Mouse (Mus musculus): ENCODE measurements around the gene Celsr3. TPM values are rescaled to one million over a fixed set of nuclear protein-coding genes. Genes with fewer than 3 reads are reported as not detected.

Gene Celsr3
- polyA plus RNA-seq, 1 experiment from 2014 or later: 0.13 TPM

DNA sequence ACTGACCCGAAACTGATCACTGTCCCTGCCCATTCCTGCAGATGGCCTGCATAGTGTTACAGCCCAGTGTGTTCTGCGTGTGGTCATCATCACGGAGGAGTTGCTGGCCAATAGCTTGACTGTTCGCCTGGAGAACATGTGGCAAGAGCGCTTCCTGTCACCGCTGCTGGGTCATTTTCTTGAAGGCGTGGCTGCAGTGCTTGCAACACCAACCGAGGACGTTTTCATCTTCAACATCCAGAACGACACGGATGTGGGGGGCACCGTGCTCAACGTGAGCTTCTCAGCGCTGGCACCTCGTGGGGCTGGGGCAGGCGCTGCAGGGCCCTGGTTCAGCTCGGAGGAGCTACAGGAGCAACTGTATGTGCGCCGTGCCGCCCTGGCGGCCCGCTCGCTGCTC is 5.5 kb downstream of the Celsr3 start:
- peaks cover 61% of the 10 kb centered on the region for H3K27me3 ChIP-seq (ENCODE audit: control insufficient read depth, insufficient read depth, low read length)
- peaks cover 15% of the 10 kb centered on the region for H3K4me1 ChIP-seq (ENCODE audit: control insufficient read depth, insufficient read depth, low read length)
- no peaks in the 10 kb centered on the region for H3K36me3 ChIP-seq (ENCODE audit: control insufficient read depth, insufficient read depth)
- peak overlapping the region; percentile 57 for H3K4me3 ChIP-seq (ENCODE audit: low read length)
- H3K4me2 ChIP-seq (ENCODE audit: low read depth, low read length): peak overlapping the region; percentile 93
- no peak for ATAC-seq (replicated peaks; ENCODE audit: extremely low read depth, insufficient read depth, low FRiP score)
- no peak overlapping the region for H3K9ac ChIP-seq (ENCODE audit: low read length)
- no peak overlapping the region for H3K27ac ChIP-seq (ENCODE audit: low read length)
- H3K9me3 ChIP-seq (replicated peaks; ENCODE audit: control insufficient read depth, low read length): no peaks in the 10 kb centered on the region
- WGBS: 4% methylated on average over 23 of the region's 23 CpGs

DNA sequence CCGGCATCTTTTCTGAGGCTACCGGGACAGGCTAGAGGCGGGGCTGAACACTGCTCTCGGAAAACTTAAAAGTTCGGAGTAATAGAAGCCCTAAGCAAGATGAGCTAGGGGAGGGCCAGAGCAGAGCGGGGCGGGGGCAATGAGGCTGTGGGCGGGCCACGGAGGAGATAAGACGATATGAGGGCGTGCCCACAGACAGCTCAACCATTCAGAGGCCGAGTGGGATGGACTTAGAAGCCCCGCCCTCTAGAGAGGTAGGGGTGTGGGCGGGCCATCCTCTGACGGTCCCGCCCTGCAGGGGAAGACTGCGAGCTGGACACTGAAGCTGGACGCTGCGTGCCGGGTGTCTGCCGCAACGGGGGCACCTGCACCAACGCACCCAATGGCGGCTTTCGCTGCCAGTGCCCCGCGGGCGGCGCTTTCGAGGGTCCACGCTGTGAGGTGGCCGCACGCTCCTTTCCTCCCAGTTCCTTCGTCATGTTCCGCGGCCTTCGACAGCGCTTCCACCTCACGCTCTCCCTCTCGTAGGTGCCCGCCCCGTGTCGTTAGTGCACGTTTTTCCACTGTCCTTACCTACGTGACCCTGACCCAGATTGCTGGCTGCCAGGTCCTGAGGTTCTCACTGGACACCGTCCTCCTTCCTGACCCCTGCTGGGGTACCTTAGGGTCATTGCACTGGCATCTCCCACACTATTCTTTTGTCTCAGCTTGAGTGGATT is 6.4 kb downstream of the Celsr3 start:
- Histone ChIP-seq H3K4me2 (ENCODE audit: low read depth, low read length) (peak overlapping the region; percentile 93), H3K9ac (ENCODE audit: low read length) (peak overlapping the region; percentile 33; the same call in 1 of the 2 replicates), H3K4me1 (ENCODE audit: control insufficient read depth, insufficient read depth, low read length) (peaks cover 10% of the 10 kb centered on the region), H3K36me3 (ENCODE audit: control insufficient read depth, insufficient read depth) (no peaks in the 10 kb centered on the region), H3K27ac (ENCODE audit: low read length) (no peak overlapping the region), H3K4me3 (ENCODE audit: low read length) (peak overlapping the region; percentile 57), H3K9me3 (replicated peaks; ENCODE audit: control insufficient read depth, low read length) (no peaks in the 10 kb centered on the region), H3K27me3 (ENCODE audit: control insufficient read depth, insufficient read depth, low read length) (peaks cover 53% of the 10 kb centered on the region)
- ATAC-seq (replicated peaks; ENCODE audit: extremely low read depth, insufficient read depth, low FRiP score): peak; percentile 97
- 6% methylated on average over 46 of the region's 46 CpGs for WGBS

DNA sequence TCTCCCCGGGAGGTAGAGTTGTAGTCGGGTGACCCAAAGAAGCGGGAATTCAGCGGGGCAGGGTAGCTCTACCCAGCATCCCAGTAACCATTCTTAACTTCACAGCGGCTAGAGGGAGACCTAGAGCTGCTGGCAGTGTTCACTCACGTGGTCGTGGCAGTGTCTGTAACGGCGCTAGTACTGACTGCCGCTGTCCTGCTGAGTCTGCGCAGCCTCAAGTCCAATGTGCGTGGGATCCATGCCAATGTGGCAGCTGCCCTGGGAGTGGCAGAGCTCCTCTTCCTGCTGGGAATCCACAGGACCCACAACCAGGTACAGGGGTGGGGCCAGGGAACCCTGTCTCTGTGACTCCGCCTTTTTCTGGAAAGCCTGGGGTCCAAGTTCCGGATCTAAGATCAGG is 16.9 kb downstream of the Celsr3 start:
- no peak overlapping the region; the same call in 1 of the 2 replicates for H3K4me3 ChIP-seq (ENCODE audit: low read length)
- H3K9ac ChIP-seq (ENCODE audit: low read length): no peak overlapping the region
- H3K4me2 ChIP-seq (ENCODE audit: low read depth, low read length): peak overlapping the region; percentile 8
- no peak overlapping the region for H3K27ac ChIP-seq (ENCODE audit: low read length)
- H3K4me1 ChIP-seq (ENCODE audit: control insufficient read depth, insufficient read depth, low read length): no peaks in the 10 kb centered on the region
- ATAC-seq (replicated peaks; ENCODE audit: extremely low read depth, insufficient read depth, low FRiP score): peak; percentile 21; the same call in 1 of the 2 replicates
- no peaks in the 10 kb centered on the region for H3K9me3 ChIP-seq (replicated peaks; ENCODE audit: control insufficient read depth, low read length)
- WGBS: 10% methylated on average over 14 of the region's 14 CpGs
- no peaks in the 10 kb centered on the region for H3K36me3 ChIP-seq (ENCODE audit: control insufficient read depth, insufficient read depth)
- H3K27me3 ChIP-seq (ENCODE audit: control insufficient read depth, insufficient read depth, low read length): 0 out of 2 replicates have a peak, but pooled peaks cover 3% of the 10 kb centered on the region

DNA sequence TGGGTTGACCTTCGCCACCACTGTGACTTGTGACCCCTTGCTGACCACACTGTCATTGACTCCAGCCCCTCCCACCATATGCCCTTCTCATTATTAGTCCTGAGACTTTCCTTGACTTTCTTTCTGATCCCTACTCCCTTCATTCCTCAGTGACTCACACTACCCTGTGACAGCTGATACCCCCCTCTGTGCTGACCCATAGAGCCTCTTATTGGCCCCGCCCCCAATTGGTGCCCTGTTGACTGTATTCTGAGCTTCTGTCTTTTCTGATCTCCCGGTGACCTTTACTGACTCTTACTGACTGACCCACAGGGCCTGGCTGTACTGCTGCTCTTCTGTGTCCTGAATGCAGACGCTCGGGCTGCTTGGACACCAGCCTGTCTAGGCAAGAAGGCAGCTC is 19.3 kb downstream of the Celsr3 start:
- Histone ChIP-seq H3K4me3 (ENCODE audit: low read length) (no peak overlapping the region), H3K9ac (ENCODE audit: low read length) (no peak overlapping the region), H3K36me3 (ENCODE audit: control insufficient read depth, insufficient read depth) (no peaks in the 10 kb centered on the region), H3K4me2 (ENCODE audit: low read depth, low read length) (no peak overlapping the region), H3K27ac (ENCODE audit: low read length) (no peak overlapping the region), H3K27me3 (ENCODE audit: control insufficient read depth, insufficient read depth, low read length) (peaks cover 3% of the 10 kb centered on the region; the same call in 1 of the 2 replicates), H3K4me1 (ENCODE audit: control insufficient read depth, insufficient read depth, low read length) (no peaks in the 10 kb centered on the region), H3K9me3 (replicated peaks; ENCODE audit: control insufficient read depth, low read length) (no peaks in the 10 kb centered on the region)
- WGBS: 77% methylated on average over 5 of the region's 5 CpGs
- ATAC-seq (replicated peaks; ENCODE audit: extremely low read depth, insufficient read depth, low FRiP score): no peak

DNA sequence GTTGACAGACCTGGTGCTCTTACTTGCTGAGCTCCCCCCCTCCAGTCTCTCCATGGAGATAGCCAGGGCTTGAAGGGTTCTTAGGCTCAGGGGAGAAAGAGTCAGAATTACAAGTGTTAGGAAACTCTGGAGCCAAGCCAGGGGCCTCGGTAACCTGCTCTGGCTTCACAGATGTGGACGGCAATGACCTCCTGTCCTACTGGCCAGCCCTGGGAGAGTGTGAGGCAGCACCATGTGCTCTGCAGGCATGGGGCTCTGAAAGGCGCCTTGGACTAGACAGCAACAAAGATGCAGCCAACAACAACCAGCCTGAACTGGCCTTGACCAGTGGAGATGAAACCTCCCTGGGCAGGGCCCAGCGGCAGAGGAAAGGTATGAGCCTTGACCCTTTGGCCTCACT is 21.3 kb downstream of the Celsr3 start:
- Histone ChIP-seq H3K9ac (ENCODE audit: low read length) (no peak overlapping the region), H3K4me3 (ENCODE audit: low read length) (no peak overlapping the region), H3K4me2 (ENCODE audit: low read depth, low read length) (no peak overlapping the region), H3K9me3 (replicated peaks; ENCODE audit: control insufficient read depth, low read length) (no peaks in the 10 kb centered on the region), H3K4me1 (ENCODE audit: control insufficient read depth, insufficient read depth, low read length) (no peaks in the 10 kb centered on the region), H3K27ac (ENCODE audit: low read length) (no peak overlapping the region), H3K36me3 (ENCODE audit: control insufficient read depth, insufficient read depth) (no peaks in the 10 kb centered on the region), H3K27me3 (ENCODE audit: control insufficient read depth, insufficient read depth, low read length) (no peaks in the 10 kb centered on the region; the same call in 1 of the 2 replicates)
- no peak for ATAC-seq (replicated peaks; ENCODE audit: extremely low read depth, insufficient read depth, low FRiP score)
- 64% methylated on average over 4 of the region's 4 CpGs for whole genome bisulfite sequencing

DNA sequence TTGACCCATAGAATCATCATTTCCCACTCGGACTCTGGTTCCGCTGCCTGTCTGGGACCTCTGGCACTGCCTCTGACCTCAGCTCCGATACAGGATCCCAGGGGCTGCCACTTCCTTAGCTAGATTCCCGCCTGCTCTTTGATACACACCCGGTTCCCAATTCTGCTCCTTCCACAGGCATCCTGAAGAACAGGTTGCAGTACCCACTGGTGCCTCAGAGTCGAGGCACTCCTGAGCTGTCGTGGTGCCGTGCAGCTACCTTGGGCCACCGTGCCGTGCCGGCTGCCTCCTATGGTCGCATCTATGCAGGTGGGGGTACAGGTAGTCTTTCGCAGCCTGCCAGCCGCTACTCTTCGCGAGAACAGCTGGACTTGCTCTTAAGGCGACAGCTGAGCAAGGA is 22.3 kb downstream of the Celsr3 start:
- 59% methylated on average over 17 of the region's 17 CpGs for whole genome bisulfite sequencing
- no peak overlapping the region for H3K27ac ChIP-seq (ENCODE audit: low read length)

DNA sequence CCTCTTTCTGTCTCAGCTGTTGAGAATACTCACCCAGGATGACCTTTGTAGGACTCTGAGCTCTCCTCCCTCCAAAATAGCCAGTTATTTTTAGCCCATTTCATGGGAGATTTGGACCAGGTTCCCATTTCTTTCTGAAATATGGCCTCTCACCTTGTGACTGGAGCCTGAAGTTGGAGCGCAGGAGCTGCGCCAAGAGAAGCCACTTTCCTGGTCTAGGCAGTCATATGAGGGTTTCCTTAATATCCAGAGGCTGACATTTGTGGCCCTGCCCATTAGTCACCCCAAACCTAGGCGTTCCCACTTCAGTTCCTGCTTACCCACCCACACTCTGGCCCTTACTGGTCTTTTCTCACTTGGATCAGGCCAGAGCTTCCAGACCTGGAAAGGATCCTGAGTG is 26.9 kb downstream of the Celsr3 start, which contains the start of gene Slc26a6:
Slc26a6 (plus strand) TSS at position 308 of the 400 bp plus-strand sequence.
- no peak for ATAC-seq (replicated peaks; ENCODE audit: extremely low read depth, insufficient read depth, low FRiP score)
- WGBS: 84% methylated on average over 3 of the region's 3 CpGs

More for the DNA sequence above, 22.3 kb downstream of the Celsr3 start:
- H3K9me3 ChIP-seq (replicated peaks; ENCODE audit: control insufficient read depth, low read length): no peaks in the 10 kb centered on the region
- H3K36me3 ChIP-seq (ENCODE audit: control insufficient read depth, insufficient read depth): no peaks in the 10 kb centered on the region
- H3K4me1 ChIP-seq (ENCODE audit: control insufficient read depth, insufficient read depth, low read length): peaks cover 9% of the 10 kb centered on the region
- H3K9ac ChIP-seq (ENCODE audit: low read length): no peak overlapping the region
- no peak for ATAC-seq (replicated peaks; ENCODE audit: extremely low read depth, insufficient read depth, low FRiP score)
- H3K4me3 ChIP-seq (ENCODE audit: low read length): no peak overlapping the region
- no peaks in the 10 kb centered on the region; the same call in 1 of the 2 replicates for H3K27me3 ChIP-seq (ENCODE audit: control insufficient read depth, insufficient read depth, low read length)
- H3K4me2 ChIP-seq (ENCODE audit: low read depth, low read length): no peak overlapping the region

DNA sequence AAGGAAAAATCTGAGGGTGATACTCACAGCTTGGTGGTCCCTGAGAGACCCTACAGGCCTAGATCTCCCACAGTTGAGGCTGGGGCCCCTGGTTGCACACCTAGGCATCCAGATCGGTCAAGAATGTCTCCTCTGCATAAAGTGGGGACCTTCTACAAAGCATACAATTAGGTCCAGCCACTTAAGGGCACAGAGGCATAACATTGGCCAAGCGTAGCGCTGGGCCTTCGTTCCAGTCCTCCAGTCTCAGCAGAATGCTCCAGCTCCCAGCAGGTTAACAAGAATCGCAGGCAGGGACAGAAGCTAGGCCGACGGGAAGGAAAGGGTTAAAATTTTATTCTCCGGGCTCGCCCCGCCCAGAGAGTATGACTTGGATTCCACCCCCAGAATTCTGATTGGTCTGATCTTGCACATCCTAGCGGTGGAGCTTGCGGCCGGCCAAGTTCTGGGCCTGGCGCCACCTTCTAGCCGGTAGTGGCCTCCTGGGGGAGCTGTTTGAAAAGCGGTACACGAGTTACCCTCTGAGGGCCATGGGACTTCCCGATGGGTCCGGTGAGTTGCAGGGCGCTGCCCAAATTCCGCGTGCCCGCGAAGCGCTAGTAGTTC is 27.6 kb downstream of the Celsr3 start:
- H3K9ac ChIP-seq (ENCODE audit: low read length): peak overlapping the region; percentile 78
- no peaks in the 10 kb centered on the region; the same call in 1 of the 2 replicates for H3K27me3 ChIP-seq (ENCODE audit: control insufficient read depth, insufficient read depth, low read length)
- peak overlapping the region; percentile 76 for H3K27ac ChIP-seq (ENCODE audit: low read length)
- H3K9me3 ChIP-seq (replicated peaks; ENCODE audit: control insufficient read depth, low read length): no peaks in the 10 kb centered on the region
- ATAC-seq (replicated peaks; ENCODE audit: extremely low read depth, insufficient read depth, low FRiP score): peak; percentile 94
- H3K4me3 ChIP-seq (ENCODE audit: low read length): peak overlapping the region; percentile 75
- no peaks in the 10 kb centered on the region for H3K36me3 ChIP-seq (ENCODE audit: control insufficient read depth, insufficient read depth)
- 3% methylated on average over 25 of the region's 25 CpGs for whole genome bisulfite sequencing
- H3K4me1 ChIP-seq (ENCODE audit: control insufficient read depth, insufficient read depth, low read length): peaks cover 25% of the 10 kb centered on the region
- H3K4me2 ChIP-seq (ENCODE audit: low read depth, low read length): peak overlapping the region; percentile 98

More for the DNA sequence above, 26.9 kb downstream of the Celsr3 start, which contains the start of gene Slc26a6:
- Histone ChIP-seq H3K27ac (ENCODE audit: low read length) (peak within 1 kb of the TSS; percentile 76), H3K27me3 (ENCODE audit: control insufficient read depth, insufficient read depth, low read length) (no peaks in the 10 kb centered on the region; the same call in 1 of the 2 replicates), H3K9ac (ENCODE audit: low read length) (peak within 1 kb of the TSS; percentile 78), H3K36me3 (ENCODE audit: control insufficient read depth, insufficient read depth) (no peaks in the 10 kb centered on the region), H3K9me3 (replicated peaks; ENCODE audit: control insufficient read depth, low read length) (no peaks in the 10 kb centered on the region), H3K4me3 (ENCODE audit: low read length) (peak within 1 kb of the TSS; percentile 75), H3K4me1 (ENCODE audit: control insufficient read depth, insufficient read depth, low read length) (peaks cover 24% of the 10 kb centered on the region), H3K4me2 (ENCODE audit: low read depth, low read length) (peak within 1 kb of the TSS; percentile 98)

DNA sequence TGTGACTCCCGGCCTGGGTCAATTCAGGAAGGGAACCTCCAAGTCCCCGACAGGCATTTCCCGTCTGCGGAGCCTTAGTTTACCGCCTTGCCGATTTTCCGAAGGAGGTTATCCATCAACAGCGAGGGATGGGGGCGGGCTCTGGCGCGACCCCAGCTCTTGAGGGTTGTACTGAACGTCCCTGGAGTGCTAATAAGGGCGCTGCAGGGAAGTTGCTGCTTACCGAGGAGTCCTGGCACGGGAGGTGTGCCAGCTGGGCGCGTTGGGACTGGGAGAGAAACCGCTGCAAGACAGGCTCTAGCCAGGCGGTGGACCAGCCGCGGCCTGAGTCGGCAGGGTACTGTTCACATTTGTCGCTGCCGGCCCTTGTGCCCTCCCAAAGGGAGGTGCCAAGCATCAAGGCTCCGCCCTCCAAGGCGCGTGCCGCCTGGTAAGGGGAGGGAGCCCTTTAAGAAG is 28.1 kb downstream of the Celsr3 start:
- peak; percentile 79 for ATAC-seq (replicated peaks; ENCODE audit: extremely low read depth, insufficient read depth, low FRiP score)
- H3K27ac ChIP-seq (ENCODE audit: low read length): peak overlapping the region; percentile 76
- H3K4me1 ChIP-seq (ENCODE audit: control insufficient read depth, insufficient read depth, low read length): peaks cover 31% of the 10 kb centered on the region
- under 1% methylated on average over 28 of the region's 28 CpGs for WGBS
- H3K9me3 ChIP-seq (replicated peaks; ENCODE audit: control insufficient read depth, low read length): no peaks in the 10 kb centered on the region
- H3K4me2 ChIP-seq (ENCODE audit: low read depth, low read length): peak overlapping the region; percentile 98
- no peaks in the 10 kb centered on the region for H3K36me3 ChIP-seq (ENCODE audit: control insufficient read depth, insufficient read depth)
- H3K9ac ChIP-seq (ENCODE audit: low read length): peak overlapping the region; percentile 78
- H3K27me3 ChIP-seq (ENCODE audit: control insufficient read depth, insufficient read depth, low read length): no peaks in the 10 kb centered on the region; the same call in 1 of the 2 replicates
- H3K4me3 ChIP-seq (ENCODE audit: low read length): peak overlapping the region; percentile 75
